Mouse (Mus musculus): ENCODE measurements at regions not wholly inside any gene's neighbourhood (a gene's known extent, or its start where the extent isn't known, plus 50 kb on each side); places are given as distances from the start of the nearest gene placed in this dataset.

DNA sequence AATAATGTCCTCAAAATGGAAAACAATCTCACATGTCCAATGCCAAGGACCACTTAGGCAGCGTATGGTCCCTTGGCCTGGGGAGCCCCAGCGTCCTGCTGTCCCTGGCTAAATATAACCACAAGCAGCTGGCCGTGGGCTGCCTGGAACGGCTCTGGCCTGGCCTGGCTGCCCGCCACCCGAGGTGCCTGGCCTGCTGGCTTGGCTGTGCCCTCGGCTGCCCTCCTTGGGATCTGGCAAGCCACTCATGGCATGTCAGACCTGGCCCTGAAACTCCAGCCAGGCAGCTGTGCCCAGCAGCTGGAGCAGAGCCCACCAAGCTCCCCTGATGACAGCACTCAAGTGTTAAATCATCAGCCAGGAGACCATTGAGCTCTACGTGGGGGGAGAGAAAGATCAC is 122.9 kb downstream of the Plxna1 start:
- DNase-seq, result no peak
- Histone ChIP-seq H3K4me1 (ENCODE audit: control insufficient read depth, insufficient read depth, low read length) (no peaks in the 10 kb centered on the region), H3K4me3 (replicated peaks; ENCODE audit: extremely low read depth, low read depth, low read length) (no peak overlapping the region)
- WGBS, result 26% methylated on average over 8 of the region's 8 CpGs
- no peak for TF ChIP-seq CTCF (IDR thresholded peaks at IDR 0.05; ENCODE audit: insufficient read depth, low read length)
- TF ChIP-seq POLR2A (IDR thresholded peaks at IDR 0.05; ENCODE audit: borderline replicate concordance, extremely low read depth, low read depth, low read length), result no peak

DNA sequence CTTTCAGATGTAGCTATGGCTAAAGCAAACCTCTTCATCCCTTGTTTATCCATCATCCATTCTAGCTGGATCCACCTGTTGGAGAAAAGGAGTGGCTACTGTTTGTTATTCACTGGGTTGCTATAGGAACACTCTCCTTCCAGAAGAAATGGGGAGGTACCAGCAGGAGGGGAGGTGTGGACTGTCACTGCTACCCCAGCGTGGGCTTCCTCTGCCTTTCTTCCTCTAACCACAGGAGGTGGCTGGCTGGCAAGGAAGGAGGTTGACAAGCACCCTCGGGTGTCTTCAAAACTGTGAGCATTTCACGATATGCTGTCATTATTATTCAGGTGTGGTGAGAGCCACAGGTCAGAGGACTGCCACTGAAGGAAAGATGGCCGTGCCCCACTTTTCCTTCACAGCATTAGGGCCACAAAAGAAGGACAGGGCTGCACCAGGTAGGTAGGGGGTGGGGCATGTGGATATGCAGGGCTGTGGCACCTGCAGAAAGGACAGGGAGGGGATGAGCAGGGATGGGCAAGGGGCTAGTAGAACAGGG is 122.2 kb downstream of the Plxna1 start:
- Histone ChIP-seq H3K4me3 (replicated peaks; ENCODE audit: extremely low read depth, low read depth, low read length) (no peak overlapping the region), H3K4me1 (ENCODE audit: control insufficient read depth, insufficient read depth, low read length) (no peaks in the 10 kb centered on the region)
- TF ChIP-seq CTCF (IDR thresholded peaks at IDR 0.05; ENCODE audit: insufficient read depth, low read length) (no peak), POLR2A (IDR thresholded peaks at IDR 0.05; ENCODE audit: borderline replicate concordance, extremely low read depth, low read depth, low read length) (no peak)
- WGBS, result 19% methylated on average over 4 of the region's 4 CpGs
- no peak for DNase-seq

- WGBS, result 40% methylated on average over 18 of the region's 18 CpGs
- no peak for DNase-seq
- no peaks in the 10 kb centered on the region for H3K4me1 ChIP-seq (ENCODE audit: control insufficient read depth, insufficient read depth, low read length)
- no peak for TF ChIP-seq CTCF (IDR thresholded peaks at IDR 0.05; ENCODE audit: insufficient read depth, low read length)
- TF ChIP-seq POLR2A (IDR thresholded peaks at IDR 0.05; ENCODE audit: borderline replicate concordance, extremely low read depth, low read depth, low read length), result no peak
- no peak overlapping the region for H3K4me3 ChIP-seq (replicated peaks; ENCODE audit: extremely low read depth, low read depth, low read length)
Observed at GRCm38 (mm10) chr6:89242371-89243288, 119.8 kb downstream of the Plxna1 start.

GRCm38 (mm10) chr6:89245506-89245905 is 116.9 kb downstream of the Plxna1 start:
- WGBS, result 59% methylated on average over 8 of the region's 8 CpGs
- no peak overlapping the region for H3K4me3 ChIP-seq (replicated peaks; ENCODE audit: extremely low read depth, low read depth, low read length)
- H3K4me1 ChIP-seq (ENCODE audit: control insufficient read depth, insufficient read depth, low read length), result no peaks in the 10 kb centered on the region
- no peak for DNase-seq
- TF ChIP-seq CTCF (IDR thresholded peaks at IDR 0.05; ENCODE audit: insufficient read depth, low read length) (no peak), POLR2A (IDR thresholded peaks at IDR 0.05; ENCODE audit: borderline replicate concordance, extremely low read depth, low read depth, low read length) (no peak)

GRCm38 (mm10) chr6:89246261-89246660 is 116.2 kb downstream of the Plxna1 start:
- Histone ChIP-seq H3K4me3 (replicated peaks; ENCODE audit: extremely low read depth, low read depth, low read length) (no peak overlapping the region), H3K4me1 (ENCODE audit: control insufficient read depth, insufficient read depth, low read length) (no peaks in the 10 kb centered on the region)
- DNase-seq, result no peak
- TF ChIP-seq CTCF (IDR thresholded peaks at IDR 0.05; ENCODE audit: insufficient read depth, low read length) (no peak), POLR2A (IDR thresholded peaks at IDR 0.05; ENCODE audit: borderline replicate concordance, extremely low read depth, low read depth, low read length) (no peak)
- WGBS, result 84% methylated on average over 5 of the region's 5 CpGs

DNA sequence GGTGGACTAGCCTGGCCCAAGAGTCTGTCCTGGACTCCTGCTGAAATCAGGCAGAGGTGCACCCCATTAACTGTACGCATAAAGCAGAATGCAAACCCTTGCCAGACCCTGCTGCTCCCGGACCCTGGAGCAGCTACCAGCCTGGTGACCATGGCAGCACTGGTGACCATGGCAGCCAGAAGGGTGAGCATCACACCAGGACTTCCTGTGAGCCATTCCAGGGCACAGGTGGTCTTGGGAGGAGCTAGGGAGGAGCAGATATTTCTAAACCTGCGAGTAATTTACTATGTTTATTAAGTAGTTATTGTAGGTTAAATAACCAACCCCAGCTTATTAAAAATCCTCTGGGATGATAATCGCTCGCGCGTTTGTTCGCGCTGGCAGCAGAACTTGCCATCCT is 113.8 kb downstream of the Plxna1 start:
- Histone ChIP-seq H3K4me3 (replicated peaks; ENCODE audit: extremely low read depth, low read depth, low read length) (no peak overlapping the region), H3K4me1 (ENCODE audit: control insufficient read depth, insufficient read depth, low read length) (no peaks in the 10 kb centered on the region)
- DNase-seq, result no peak
- TF ChIP-seq POLR2A (IDR thresholded peaks at IDR 0.05; ENCODE audit: borderline replicate concordance, extremely low read depth, low read depth, low read length) (no peak), CTCF (IDR thresholded peaks at IDR 0.05; ENCODE audit: insufficient read depth, low read length) (no peak)
- WGBS, result 88% methylated on average over 9 of the region's 9 CpGs

DNA sequence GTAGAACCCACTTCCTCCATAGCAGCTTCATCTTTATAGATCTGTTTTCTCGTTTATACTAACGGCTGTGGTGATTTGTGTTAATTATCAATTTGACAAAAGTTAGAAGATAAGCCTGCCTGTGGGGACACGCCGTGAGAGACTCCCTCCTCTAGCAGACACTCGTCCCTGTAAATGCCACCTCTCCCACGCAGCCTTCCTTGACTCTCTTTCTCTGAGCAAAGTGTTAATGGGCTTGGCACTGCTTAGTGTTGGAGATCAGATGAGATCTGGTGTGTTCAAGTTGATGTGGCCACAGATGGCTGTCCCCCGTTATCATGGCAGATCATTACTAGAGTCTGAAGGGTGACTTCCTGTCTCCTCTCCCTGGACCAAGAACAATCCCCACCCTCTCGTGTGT is 113.1 kb downstream of the Plxna1 start:
- Histone ChIP-seq H3K4me3 (replicated peaks; ENCODE audit: extremely low read depth, low read depth, low read length) (no peak overlapping the region), H3K4me1 (ENCODE audit: control insufficient read depth, insufficient read depth, low read length) (no peaks in the 10 kb centered on the region)
- TF ChIP-seq POLR2A (IDR thresholded peaks at IDR 0.05; ENCODE audit: borderline replicate concordance, extremely low read depth, low read depth, low read length) (no peak), CTCF (IDR thresholded peaks at IDR 0.05; ENCODE audit: insufficient read depth, low read length) (no peak)
- no peak for DNase-seq
- WGBS, result 69% methylated on average over 8 of the region's 8 CpGs

DNA sequence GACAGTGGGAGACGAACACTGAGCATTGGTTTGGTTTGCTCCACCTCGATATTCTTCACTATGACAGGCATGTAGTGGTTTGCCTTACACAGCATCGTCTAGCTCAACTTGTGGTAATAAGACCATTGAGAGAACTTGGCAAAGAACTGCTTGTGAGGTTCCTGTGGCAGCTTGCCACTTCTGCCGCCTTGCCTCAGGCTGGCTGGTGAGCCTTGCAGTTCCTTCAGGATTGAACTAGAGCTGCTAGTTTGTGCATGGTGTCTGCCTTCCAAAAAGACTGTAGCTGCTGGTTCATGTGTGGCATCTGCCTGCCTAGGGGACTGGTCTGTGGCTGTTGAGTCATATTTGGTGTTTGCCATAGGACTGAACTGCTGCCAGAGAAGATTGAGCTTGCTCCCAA is 110.8 kb downstream of the Plxna1 start:
- H3K4me1 ChIP-seq (ENCODE audit: control insufficient read depth, insufficient read depth, low read length), result peaks cover 2% of the 10 kb centered on the region; the same call in 1 of the 2 replicates
- no peak for TF ChIP-seq POLR2A (IDR thresholded peaks at IDR 0.05; ENCODE audit: borderline replicate concordance, extremely low read depth, low read depth, low read length)
- no peak for TF ChIP-seq CTCF (IDR thresholded peaks at IDR 0.05; ENCODE audit: insufficient read depth, low read length)
- DNase-seq, result no peak
- WGBS, result 64% methylated on average over 4 of the region's 4 CpGs
- no peak overlapping the region for H3K4me3 ChIP-seq (replicated peaks; ENCODE audit: extremely low read depth, low read depth, low read length)

DNA sequence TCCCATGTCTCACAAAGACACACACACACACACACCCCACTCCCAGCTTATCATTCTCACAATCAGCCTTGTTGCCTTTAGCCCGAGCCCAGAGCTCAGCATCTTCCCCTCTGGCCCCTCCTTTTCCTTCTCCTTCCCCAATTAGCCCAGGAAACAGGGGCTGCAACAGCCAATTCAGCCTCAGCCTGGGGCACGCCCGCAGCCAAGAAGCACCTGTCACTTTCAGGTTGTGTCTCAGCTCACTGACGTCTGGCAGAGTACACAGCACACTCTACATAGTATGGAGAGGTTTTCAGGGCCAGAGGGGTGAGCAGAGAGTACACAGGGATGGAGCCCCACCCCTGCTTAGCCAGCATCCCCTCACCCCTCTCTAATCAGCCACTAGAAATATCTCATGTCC is 106.4 kb downstream of the Plxna1 start:
- WGBS, result 23% methylated on average over 4 of the region's 4 CpGs
- H3K4me1 ChIP-seq (ENCODE audit: control insufficient read depth, insufficient read depth, low read length), result peaks cover 9% of the 10 kb centered on the region; the same call in 1 of the 2 replicates
- no peak for DNase-seq
- H3K4me3 ChIP-seq (replicated peaks; ENCODE audit: extremely low read depth, low read depth, low read length), result no peak overlapping the region
- TF ChIP-seq POLR2A (IDR thresholded peaks at IDR 0.05; ENCODE audit: borderline replicate concordance, extremely low read depth, low read depth, low read length) (no peak), CTCF (IDR thresholded peaks at IDR 0.05; ENCODE audit: insufficient read depth, low read length) (no peak)
